Mouse (Mus musculus) E14TG2a.4 (cell line): ENCODE data around the gene Olfr279.

Source experiments
- CTCF ChIP-seq: conservative IDR thresholded peaks from 2 replicates; pipeline ENCODE4 v1.5.1; 2014; ENCODE audit warnings: low read length
- NANOG ChIP-seq: IDR thresholded peaks from 2 replicates; pipeline ENCODE4 v1.6.1; 2014; ENCODE audit warnings: borderline replicate concordance, low read length, mixed read lengths
- POU5F1 ChIP-seq: IDR thresholded peaks from 2 replicates; pipeline ENCODE4 v1.6.1; 2014; ENCODE audit warnings: low read length, borderline replicate concordance

GRCm38 (mm10) chr15:98471539-98471938 lies 20.7 kb upstream of the Olfr279 start:
- no peak for TF ChIP-seq CTCF
- no peak for TF ChIP-seq NANOG
- TF ChIP-seq POU5F1 = no peak
